Mouse (Mus musculus) cerebellum, adult (tissue): ENCODE measurements at regions not wholly inside any gene's neighbourhood (a gene's known extent, or its start where the extent isn't known, plus 50 kb on each side); places are given as distances from the start of the nearest gene placed in this dataset.

Source experiments
- ATAC-seq: cut with Nextera tagmentation; 2 replicates; pipeline ENCODE4 v1.9.2; 2017; ENCODE audit warnings: mild to moderate bottlenecking, moderate library complexity, mixed read lengths; ENCODE audit not compliant: insufficient number of reproducible peaks, low FRiP score, low TSS enrichment

GRCm38 (mm10) chr15:13302672-13303071 lies 129.2 kb upstream of the Cdh6 start:
- peak; percentile 66 for ATAC-seq

GRCm38 (mm10) chr15:13296967-13297366 lies 123.5 kb upstream of the Cdh6 start:
- no peak for ATAC-seq

GRCm38 (mm10) chr15:13289064-13289463 lies 115.6 kb upstream of the Cdh6 start:
- ATAC-seq = no peak

- no peak for ATAC-seq
Observed at GRCm38 (mm10) chr15:13287878-13288277, 114.4 kb upstream of the Cdh6 start.

- no peak for ATAC-seq
Observed at GRCm38 (mm10) chr15:13285355-13285754, 111.9 kb upstream of the Cdh6 start.

- ATAC-seq = peak; percentile 34; the same call in 1 of the 2 replicates
Observed at GRCm38 (mm10) chr15:13284219-13284618, 110.7 kb upstream of the Cdh6 start.

GRCm38 (mm10) chr15:13283106-13283505 lies 109.6 kb upstream of the Cdh6 start:
- no peak for ATAC-seq

GRCm38 (mm10) chr15:13276909-13277235 lies 103.4 kb upstream of the Cdh6 start:
- ATAC-seq = no peak

- no peak for ATAC-seq
Observed at GRCm38 (mm10) chr15:13276225-13276908, 102.9 kb upstream of the Cdh6 start.

- no peak for ATAC-seq
Observed at GRCm38 (mm10) chr15:13275326-13275725, 101.9 kb upstream of the Cdh6 start.

GRCm38 (mm10) chr15:13274366-13275067 lies 101.0 kb upstream of the Cdh6 start:
- ATAC-seq = no peak

- no peak for ATAC-seq
Observed at GRCm38 (mm10) chr15:13246053-13246696, 72.7 kb upstream of the Cdh6 start.

GRCm38 (mm10) chr15:13244306-13244705 lies 70.8 kb upstream of the Cdh6 start:
- ATAC-seq = no peak

GRCm38 (mm10) chr15:13243561-13243960 lies 70.1 kb upstream of the Cdh6 start:
- ATAC-seq = no peak

- no peak for ATAC-seq
Observed at GRCm38 (mm10) chr15:13240931-13241330, 67.5 kb upstream of the Cdh6 start.

- no peak for ATAC-seq
Observed at GRCm38 (mm10) chr15:13236869-13237507, 63.5 kb upstream of the Cdh6 start.

- ATAC-seq = no peak
Observed at GRCm38 (mm10) chr15:13232567-13233259, 59.2 kb upstream of the Cdh6 start.

GRCm38 (mm10) chr15:13231550-13231949 lies 58.1 kb upstream of the Cdh6 start:
- ATAC-seq = no peak

GRCm38 (mm10) chr15:13228125-13228524 lies 54.6 kb upstream of the Cdh6 start:
- no peak for ATAC-seq
